Mouse (Mus musculus) bone marrow macrophage, adult 2 months (primary cell): ENCODE results near the gene Gzf1.

ENCODE experiments used
- CTCF ChIP-seq: IDR thresholded peaks from 2 replicates; pipeline ENCODE4 v1.5.1; 2012; ENCODE audit warnings: low read depth, mild to moderate bottlenecking, low read length, moderate library complexity
- POLR2A ChIP-seq: IDR thresholded peaks from 2 replicates; pipeline ENCODE4 v1.6.1; 2012; ENCODE audit warnings: mild to moderate bottlenecking, low read depth, low read length, borderline replicate concordance

DNA sequence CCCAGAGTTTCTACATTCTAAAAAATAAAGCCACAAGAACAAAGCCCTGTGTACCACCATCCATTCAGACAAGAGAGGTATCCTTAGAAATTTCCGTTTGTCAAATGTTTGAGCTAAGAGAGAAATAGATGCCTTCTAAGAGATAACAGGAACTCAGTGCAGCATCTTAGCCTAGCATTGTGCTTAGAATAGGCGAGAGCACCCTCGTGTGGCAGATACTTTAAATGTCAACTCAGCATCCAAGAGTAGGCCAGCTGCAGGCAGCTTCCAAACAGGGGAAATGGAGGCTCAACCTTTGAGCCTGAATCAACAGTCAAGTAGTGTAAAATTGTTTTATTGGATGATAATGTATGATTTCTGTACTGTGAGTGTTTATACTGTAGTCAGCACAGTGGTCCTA, 25.9 kb upstream of the Gzf1 start:
- TF ChIP-seq CTCF (0 out of 2 replicates have a peak, but pooled peaks have one; percentile 19), POLR2A (no peak)
